Mouse (Mus musculus) adrenal gland, adult (tissue): ENCODE measurements at regions not wholly inside any gene's neighbourhood (a gene's known extent, or its start where the extent isn't known, plus 50 kb on each side); places are given as distances from the start of the nearest gene placed in this dataset.
A peak's percentile ranks its signal among the peaks of the same experiment; 100 is the strongest.

Source experiments
- DNase-seq, 2 experiments: peaks; one replicate each; pipeline ENCODE4 v3.0.0; 2022 to 2023; ENCODE audit warnings: low spot score in 1 of 2; ENCODE audit not compliant: inconsistent age in 2 of 2

DNA sequence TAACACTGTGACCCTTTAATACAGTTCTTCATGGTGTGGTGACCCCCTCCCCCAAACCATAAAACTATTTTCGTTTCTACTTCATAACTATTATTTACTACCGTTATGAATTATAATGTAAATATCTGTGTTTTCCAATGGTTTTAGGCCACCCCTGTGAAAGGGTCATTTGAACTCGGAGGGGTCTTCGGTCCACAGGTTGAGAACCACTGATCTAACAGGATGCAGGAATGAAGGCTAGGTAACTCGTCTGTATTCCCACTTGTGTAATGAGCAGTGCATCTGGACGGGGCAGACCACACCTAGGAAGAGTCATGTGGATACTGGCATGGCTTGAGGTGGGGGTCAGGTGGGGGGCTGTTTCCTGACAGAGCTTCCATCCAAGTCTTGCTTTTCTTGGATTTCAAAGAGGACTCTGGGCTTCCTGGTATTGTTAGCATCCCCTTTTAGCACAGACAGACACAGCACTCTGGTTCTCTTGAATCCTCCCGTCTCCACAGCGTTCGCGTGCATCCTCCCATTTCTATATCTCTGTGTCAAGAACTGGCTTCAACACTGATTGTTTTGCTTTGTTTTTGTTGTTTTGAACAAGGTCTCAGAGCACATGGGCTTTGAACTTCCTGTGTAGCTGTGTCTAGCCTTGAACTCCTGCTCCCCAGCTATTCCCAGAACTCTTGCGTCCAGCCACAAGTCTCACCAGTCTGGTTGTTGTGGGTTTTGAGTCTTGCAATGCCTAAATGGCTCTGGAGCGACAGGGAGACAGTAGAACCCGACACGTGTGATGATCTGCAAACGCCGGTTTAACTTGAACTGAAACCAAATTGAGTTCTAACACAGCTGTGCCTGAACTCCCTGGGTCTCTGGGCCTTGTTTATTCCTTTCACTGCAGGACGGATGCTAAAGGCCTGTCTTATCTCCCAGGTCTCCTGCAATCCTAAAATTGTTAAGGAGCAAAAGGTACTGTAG, 75.4 kb upstream of the Ralgps2 start:
- DNase-seq, result no peak

DNA sequence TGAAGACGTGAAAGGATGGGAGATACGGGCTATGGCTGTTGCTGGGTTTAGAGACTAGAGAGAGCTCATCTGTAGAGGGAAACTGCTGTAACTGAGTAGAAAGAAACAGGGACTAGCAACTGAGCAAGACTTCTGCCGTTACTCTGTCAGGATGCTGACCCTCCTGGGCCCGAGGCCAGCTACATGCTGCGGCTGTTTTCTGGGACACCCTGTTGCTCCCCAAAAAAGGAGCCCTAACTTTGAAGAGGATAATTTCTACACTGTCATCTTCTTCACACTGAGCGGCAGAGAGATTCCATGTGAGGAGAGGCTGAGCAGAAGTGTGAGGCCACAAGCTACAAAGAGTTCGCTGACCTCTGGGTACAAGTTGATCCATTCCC, 74.2 kb upstream of the Ralgps2 start:
- no peak for DNase-seq

DNA sequence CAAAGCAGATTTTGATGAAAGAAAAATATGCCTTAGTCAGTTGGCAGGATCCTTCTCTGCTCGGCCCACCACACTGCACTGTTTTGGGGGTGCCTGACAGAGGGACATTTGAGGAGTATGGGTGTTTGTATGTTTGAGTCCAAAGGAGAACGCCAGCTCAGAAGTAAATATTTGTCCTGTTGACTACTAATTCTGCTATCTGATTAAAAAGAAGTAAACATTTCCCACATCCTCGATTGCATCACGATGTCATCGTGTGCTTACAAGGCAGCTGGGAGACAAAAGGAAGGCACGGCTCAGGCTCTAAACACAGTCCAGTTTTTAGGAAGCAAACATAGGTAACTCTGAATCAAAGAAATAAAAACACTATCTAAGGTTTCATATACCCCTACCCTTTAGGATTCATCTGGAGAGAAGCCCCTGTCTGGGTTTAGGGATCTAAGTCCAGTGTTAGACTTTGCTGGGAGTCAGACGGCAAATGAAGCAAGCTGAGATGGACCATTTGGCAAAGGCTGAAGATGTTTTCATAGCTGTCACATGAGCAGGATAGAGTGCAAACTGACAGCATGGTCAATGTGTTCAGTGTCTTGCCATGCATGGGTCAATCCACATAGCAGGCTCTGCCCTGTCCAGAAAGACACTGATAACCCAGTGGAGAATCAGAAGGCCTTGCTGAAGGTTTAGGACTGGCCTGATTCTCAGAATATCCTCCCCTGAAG, 73.7 kb upstream of the Ralgps2 start:
- no peak for DNase-seq

DNA sequence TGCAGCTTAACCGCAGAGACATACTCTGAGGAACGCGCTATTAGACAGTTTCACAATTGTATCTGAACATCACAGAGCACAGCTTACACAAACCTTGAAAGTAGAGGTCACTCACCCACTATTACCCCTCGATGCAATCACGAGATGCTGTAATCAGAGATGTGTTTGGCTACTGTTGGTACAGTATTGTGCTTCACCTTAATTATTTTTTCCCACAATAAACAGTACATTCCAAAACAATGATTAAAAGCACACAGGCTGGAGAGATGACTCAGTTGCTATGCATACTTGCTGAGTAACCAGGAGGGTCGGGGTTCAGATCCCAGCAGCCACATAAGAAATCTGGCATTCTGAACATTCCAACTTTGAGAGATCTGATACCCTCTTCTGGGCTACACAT, 71.8 kb upstream of the Ralgps2 start:
- no peak for DNase-seq

DNA sequence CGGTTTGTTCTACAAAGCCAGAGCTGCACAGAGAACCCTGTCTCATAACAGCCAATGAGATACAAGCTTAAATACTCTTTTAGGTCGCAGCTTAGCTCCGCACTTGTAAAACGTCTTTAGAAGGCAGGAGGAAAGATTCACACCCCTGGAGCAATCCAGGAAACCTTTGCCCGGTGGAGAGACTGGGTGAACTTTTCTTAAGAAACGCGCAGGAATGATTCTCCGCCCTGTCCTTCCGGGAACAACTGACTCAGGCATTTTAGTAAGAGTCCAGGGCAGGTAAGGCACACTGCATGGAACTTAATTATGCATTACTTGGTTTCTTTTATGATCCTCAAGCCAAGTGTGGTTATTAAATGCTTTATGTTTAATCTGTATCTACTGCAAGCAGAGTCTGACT, 70.0 kb upstream of the Ralgps2 start:
- DNase-seq, result no peak

DNA sequence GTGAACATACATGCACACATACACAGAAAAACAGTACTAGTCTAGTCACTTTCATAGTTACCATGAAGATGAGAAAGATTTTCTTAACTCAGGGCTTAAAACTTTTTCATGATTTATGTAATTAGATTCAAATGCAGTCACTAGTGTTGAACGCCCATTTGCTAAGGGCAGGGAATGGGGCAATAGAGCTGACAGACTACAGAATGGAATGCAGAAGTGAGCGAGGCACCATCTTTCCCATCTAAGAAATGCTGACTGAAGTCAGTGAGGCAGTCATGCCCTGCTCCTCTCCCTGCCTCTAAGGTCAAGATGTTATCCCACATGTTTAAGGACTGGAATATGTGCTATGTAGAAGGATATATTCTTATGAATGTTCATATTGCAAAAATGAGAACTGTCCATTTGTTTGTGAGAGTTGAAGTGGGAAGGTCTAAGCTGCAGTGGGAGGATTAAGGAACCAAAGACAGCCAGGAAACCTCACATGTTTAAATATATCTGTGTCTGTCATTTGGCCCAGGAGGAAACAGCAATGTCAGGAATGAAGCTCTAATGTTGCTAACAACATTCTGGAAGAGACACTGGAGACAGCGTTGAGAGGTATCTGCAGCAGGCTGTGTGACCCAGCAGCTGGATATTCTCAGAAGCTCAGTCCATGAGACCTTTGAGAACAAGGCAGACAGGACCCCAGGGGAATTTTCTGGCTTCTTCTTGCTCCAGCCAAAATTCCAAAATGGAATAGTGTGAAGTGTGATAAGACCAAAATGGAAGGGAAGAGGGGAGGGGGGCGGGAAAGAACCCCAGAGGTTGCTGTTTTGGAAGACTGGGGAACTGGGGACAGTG, 68.7 kb upstream of the Ralgps2 start:
- DNase-seq, result no peak

DNA sequence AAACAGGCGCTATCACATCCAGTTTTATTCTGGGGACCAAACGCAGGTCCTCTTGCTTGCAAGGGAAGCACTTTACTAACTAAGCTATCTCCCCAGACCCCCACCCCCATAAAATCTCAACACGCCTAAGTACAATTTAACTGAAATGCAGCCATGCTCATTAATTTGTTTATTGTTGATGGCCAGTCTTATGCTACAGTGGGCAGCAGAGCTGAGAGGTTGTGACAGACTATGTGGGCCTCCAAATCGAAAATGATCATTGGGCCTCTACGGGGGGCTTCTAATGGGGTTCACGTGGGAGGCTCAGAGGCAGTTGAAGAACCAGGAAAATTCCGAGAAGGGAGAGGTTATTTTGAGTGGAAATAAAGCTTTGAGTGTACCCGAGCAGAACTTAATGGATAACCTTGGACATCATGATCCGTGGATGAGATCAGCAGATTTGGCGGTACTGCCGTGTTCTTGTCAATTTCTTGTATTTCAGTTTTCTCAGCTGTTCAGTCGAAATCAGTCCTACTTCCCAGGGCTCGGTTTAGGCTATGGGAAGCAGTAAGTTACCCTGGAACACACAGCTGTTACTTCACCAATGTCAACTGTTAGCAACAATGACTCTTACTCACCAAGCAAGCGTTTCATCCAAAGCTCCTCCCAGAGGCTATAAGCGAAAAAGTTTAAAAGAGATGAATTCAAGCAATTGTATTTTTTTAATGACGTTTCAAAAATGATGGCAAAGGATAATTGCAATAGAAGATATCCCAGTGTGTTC, 65.1 kb upstream of the Ralgps2 start:
- peak in 1 of 2 experiments; percentile 39 for DNase-seq

DNA sequence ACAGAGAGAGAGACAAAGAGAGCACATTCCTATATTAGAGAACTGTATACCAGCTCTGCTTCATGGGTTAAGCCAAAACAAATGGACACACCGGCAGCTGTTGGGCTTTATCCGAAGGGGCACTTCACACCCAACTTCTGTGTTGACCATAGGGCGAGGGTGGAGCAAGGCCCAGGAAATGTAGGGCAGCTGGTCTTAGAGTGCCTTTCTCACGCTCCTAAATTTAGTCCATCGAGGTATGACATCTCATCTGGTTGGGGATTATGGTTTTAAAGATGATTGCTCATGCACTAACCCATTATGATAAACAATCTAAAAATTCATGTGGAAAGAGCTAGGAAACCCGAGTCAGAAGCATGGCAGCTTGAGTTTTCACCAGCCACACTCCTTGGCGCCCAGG, 63.6 kb upstream of the Ralgps2 start:
- no peak for DNase-seq

DNA sequence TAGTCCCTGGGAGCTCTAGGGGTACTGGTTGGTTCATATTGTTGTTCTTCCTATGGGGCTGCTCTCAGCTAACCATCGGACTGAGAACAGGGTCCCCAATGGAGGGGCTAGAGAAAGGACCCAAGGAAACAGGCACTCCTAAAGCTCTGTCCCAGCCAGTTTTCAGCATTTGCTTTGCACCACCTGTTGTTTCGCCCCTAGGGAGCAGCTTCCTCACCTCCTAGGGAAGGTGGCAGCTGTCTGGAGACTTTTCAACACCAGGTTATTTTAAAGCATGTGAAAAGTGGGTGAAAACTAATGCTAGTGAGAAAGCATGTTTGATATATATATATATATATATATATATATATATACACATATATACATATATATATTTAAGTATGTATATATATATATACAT, 62.8 kb upstream of the Ralgps2 start:
- no peak for DNase-seq

DNA sequence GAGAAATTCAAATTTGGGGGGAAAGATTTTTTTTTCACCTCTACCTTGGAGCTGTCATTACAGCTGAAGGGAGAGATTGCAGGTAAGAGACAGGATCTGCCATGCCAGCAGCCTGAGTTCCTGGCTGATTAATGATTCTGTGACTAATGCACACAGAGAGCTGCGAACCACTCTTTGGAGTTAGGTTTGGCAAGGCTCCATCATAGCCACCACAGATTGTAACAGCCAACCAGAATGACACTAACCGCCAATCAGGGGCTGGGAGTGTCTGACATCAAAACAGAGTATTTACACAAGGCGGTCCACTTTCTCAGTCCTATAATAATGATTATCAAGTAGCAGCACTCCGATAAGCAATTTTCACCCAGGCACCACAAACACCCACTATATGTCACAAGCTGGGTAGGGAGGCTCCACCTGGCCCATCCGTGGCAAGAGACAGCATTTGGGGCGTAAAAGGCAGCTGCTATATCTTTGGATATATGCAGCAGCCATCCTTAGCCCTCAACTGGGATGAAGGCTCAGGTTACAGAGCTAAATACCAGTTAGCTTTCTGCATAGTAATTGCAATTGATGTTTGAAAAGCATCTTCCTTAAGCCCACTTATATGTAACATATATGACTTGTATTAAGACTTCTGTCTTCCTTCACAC, 61.7 kb upstream of the Ralgps2 start:
- DNase-seq, result peak; percentile 49 to 74

DNA sequence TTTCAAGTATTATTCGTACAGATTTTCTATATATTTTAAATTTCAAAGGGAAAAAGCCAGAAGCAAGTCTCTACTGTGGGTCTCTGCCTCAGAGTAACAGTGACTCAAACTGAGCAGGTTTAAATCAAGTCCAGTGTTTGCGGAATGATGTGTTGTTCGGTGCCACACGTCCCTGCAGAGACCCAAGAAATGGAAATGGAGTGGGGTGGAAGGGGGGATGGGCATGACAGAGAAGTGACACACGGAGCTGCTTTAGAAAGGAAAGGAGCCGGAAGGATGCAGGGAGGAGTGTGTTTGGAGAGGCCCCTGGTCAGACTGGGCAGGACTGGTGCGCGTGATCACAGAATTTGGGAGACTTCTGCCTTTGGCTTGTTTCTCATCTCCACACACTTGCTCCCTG, 60.5 kb upstream of the Ralgps2 start:
- DNase-seq, result no peak

DNA sequence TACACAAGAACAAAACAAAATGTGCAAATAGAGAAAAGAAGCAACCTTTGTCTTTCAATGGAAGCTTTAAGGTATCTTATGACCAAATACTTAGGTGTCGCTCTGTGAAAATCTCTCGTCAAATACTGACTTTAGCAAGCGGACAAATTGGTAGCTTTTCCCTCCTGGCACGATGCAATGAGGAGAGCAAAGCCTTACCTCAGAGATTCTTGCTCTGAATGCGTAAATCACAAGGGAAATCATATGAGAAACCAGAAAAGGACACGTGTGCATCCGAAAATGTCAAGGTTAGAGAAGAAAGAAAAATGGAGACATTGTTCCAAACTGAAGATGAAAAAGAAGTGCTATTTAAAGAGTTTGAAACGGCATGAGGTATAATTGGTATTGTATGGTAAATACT, 59.8 kb upstream of the Ralgps2 start:
- peak in 1 of 2 experiments; percentile 57 for DNase-seq

DNA sequence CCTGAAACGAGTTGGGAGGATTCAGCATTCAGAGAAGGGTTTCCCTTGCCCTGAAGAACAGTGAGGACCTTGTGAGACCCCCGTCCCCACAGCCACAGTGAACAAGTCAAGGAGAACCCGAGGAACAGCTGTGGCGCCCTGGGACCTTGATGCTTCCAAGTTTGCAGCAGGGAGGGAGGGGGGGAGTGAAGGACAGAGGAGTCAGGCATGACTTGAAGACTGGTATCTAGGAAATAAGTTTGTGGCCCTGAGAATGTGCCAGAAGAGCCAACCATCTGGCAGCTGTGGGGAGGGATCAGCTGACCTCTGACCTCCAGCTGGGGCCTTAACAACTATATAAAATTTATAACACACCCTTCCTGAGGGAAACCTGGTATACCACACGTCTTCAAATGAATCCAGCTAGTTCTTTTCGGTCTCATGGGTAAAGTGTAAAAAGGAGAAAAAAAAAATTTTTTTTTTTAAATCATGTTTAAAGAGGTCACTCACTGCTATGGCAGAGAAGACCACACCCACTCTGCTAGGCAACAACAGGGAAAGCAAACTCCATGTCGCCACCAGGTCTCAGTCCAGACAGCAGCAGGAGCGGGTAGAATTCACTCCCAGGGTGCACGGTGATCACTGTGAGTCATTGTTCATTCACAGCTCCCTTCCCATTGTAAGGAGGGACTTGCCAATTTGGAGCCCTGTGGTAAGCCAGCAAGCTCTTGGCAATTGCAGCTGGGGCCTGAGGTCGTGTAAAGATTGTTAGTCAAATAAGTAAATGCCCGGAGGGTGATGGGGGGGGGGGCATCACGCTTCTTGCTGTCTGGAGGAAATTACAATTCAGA, 58.3 kb upstream of the Ralgps2 start:
- peak in 1 of 2 experiments; percentile 70 for DNase-seq

DNA sequence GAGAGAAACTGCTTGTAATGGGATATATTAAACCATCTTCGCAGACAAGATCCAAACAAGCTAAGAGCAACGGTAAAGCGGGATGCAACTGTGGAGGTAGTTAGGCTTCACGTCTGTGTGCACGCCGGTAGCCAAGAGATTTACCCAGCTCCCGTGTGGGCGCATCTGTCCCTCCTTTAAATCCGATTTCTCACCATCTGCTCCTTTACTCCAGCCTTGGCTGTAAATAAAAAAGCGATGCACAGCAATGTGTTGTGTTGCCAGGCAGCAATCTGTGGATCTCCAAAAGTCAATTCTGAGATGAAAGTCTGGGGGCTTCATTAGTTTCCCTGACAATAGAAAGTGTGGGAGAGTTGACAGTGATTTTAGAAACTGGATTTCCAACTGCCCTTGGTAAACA, 57.6 kb upstream of the Ralgps2 start:
- no peak for DNase-seq

DNA sequence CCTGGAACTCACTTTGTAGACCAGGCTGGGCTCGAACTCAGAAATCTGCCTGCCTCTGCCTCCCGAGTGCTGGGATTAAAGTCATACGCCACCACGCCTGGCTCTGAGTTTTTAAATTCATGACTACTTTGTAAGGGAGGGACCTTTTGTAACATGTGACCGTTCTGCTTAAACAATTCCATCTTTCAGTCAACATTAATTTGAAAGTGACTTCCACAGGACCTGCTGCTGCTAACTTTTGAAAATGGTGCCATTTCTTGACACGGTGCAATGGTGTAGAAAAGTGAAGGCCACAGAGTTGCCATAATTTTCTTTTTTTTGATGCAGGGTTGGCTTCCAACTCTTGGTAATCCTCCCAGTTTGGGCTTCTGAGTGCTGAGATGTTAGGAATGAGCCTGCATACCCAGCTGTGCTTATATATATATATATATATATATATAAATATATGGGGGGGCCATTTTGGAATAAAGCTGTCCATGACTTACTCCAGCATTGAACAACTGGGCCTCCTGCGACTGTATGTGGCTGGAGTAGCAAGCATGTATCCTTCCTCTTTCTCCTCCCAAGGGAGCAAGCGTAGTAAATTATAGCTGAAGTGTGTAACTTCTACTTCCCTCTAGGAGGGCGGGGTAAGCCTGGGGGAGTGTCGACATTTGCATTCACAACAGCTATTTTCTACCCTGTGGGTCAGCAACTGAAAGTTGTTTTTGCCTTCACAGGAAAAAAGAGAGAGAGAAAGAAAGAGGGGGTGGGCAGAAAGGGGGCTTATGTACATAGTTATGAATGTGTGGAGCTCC, 56.9 kb upstream of the Ralgps2 start:
- peak in 1 of 2 experiments; percentile 41 for DNase-seq

DNA sequence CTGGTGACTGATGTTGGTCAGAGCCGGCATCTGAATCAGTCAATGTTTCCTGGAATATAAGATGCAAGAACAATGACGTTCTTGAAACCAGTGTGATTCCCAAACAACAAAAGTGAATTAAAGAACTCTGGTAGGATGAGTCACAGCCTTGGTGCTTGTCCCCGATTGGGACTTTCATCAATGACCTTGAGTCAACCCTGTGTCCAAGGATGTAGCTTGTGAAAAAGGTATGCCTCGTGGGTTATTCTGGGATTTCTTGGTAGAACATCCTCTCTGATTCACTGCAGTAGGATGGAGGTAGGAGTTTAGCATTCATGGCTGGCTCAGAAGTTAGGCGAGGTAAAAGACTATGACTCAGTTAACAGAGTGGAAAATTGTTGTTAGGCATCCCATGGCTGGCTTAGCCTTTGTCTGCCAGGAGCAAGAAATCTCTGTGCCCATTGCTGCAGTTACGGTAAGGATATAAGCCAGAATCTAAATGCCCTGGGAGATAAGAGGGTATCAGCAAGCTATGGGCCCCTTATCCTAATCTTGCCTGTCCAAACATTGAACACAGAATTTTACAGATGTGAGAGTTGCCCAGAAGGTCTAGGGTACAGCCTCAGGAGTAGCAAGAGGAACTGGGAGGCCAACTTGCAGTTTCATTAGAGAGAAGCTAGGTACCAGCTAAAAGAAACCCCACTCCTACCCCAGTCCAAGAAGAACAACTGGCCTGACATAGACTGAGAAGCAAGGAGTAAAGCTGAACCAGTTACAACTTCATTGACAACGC, 55.9 kb upstream of the Ralgps2 start:
- peak in 1 of 2 experiments; percentile 75 for DNase-seq

DNA sequence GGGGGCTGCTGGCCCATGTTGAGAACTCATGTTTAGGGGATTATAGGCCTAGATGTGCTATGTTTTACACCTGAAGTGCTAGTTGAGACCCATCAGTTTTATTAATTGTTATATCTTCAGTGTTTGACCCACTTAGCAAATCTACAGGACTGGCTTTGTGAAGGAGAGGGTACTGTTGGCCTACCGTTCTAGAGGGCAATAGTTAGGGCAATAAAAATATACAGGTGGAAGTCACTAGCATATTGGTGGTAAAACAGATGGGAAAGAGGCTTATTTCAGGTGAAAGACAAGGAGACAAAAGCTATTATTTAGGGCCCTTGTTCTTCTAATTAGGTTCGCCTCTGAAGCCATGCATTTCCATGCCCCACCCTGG, 55.2 kb upstream of the Ralgps2 start:
- DNase-seq, result no peak
